Mouse (Mus musculus) cerebellum, adult 9-11 months (tissue): ENCODE results near the gene Gm11985.

ENCODE experiments used
- DNase-seq: peaks from one replicate; pipeline ENCODE4 v3.0.0; 2022

Gm11985 gene

GRCm38 (mm10) chr11:7199736-7200392, 11.5 kb upstream of the Gm11985 start:
- DNase-seq: no peak

GRCm38 (mm10) chr11:7198481-7199256, 10.3 kb upstream of the Gm11985 start:
- DNase-seq: no peak

- DNase-seq: no peak
Observed at GRCm38 (mm10) chr11:7198006-7198405, 9.6 kb upstream of the Gm11985 start.

- DNase-seq: no peak
Observed at GRCm38 (mm10) chr11:7197491-7197941, 9.1 kb upstream of the Gm11985 start, which contains the start of gene Igfbp1. Gene Igfbp1, plus strand, starts transcription at chr11:7197782.

- no peak for DNase-seq
Observed at GRCm38 (mm10) chr11:7195312-7195685, 6.9 kb upstream of the Gm11985 start.

GRCm38 (mm10) chr11:7194432-7195311, 6.3 kb upstream of the Gm11985 start:
- no peak for DNase-seq

GRCm38 (mm10) chr11:7193134-7193533, 4.8 kb upstream of the Gm11985 start:
- DNase-seq: no peak

GRCm38 (mm10) chr11:7192710-7193109, 4.3 kb upstream of the Gm11985 start:
- no peak for DNase-seq

- no peak for DNase-seq
Observed at GRCm38 (mm10) chr11:7187472-7187871, 897 bp downstream of the Gm11985 start.

GRCm38 (mm10) chr11:7184420-7184819, 3.9 kb downstream of the Gm11985 start:
- no peak for DNase-seq

GRCm38 (mm10) chr11:7182409-7183042, 5.8 kb downstream of the Gm11985 start:
- DNase-seq: no peak

GRCm38 (mm10) chr11:7179276-7179675, 9.1 kb downstream of the Gm11985 start:
- DNase-seq: no peak

- no peak for DNase-seq
Observed at GRCm38 (mm10) chr11:7178724-7179123, 9.6 kb downstream of the Gm11985 start.

GRCm38 (mm10) chr11:7173664-7174063, 14.7 kb downstream of the Gm11985 start:
- DNase-seq: no peak

GRCm38 (mm10) chr11:7169645-7170044, 18.7 kb downstream of the Gm11985 start:
- DNase-seq: peak; percentile 69

- no peak for DNase-seq
Observed at GRCm38 (mm10) chr11:7164416-7164815, 24.0 kb downstream of the Gm11985 start.

- no peak for DNase-seq
Observed at GRCm38 (mm10) chr11:7161502-7162174, 26.7 kb downstream of the Gm11985 start.

GRCm38 (mm10) chr11:7160637-7161101, 27.7 kb downstream of the Gm11985 start:
- no peak for DNase-seq

- peak; percentile 78 for DNase-seq
Observed at GRCm38 (mm10) chr11:7160146-7160545, 28.2 kb downstream of the Gm11985 start.

GRCm38 (mm10) chr11:7158196-7158595, 30.2 kb downstream of the Gm11985 start:
- DNase-seq: no peak

- DNase-seq: no peak
Observed at GRCm38 (mm10) chr11:7156427-7156826, 31.9 kb downstream of the Gm11985 start.

- no peak for DNase-seq
Observed at GRCm38 (mm10) chr11:7153081-7153480, 35.3 kb downstream of the Gm11985 start.
